Mouse (Mus musculus): ENCODE measurements around the gene Ptprc. TPM values are rescaled to one million over a fixed set of nuclear protein-coding genes. Genes with fewer than 3 reads are reported as not detected.

The Ptprc gene
- total and polyA plus RNA-seq, 3 experiments: 4.6 to 8.9 (median 6.2) TPM

GRCm38 (mm10) chr1:138153126-138153525 lies 22.4 kb downstream of the Ptprc start:
- DNase-seq: no peak

- no peak for DNase-seq
These were observed 26.7 kb downstream of the Ptprc start for GRCm38 (mm10) chr1:138148844-138149243.

- DNase-seq: no peak
These were observed 29.9 kb downstream of the Ptprc start for GRCm38 (mm10) chr1:138145571-138145970.

GRCm38 (mm10) chr1:138145148-138145547 lies 30.4 kb downstream of the Ptprc start:
- no peak for DNase-seq

GRCm38 (mm10) chr1:138144365-138144764 lies 31.1 kb downstream of the Ptprc start:
- no peak for DNase-seq

GRCm38 (mm10) chr1:138140769-138141168 lies 34.7 kb downstream of the Ptprc start:
- no peak for DNase-seq

- no peak for DNase-seq
These were observed 37.8 kb downstream of the Ptprc start for GRCm38 (mm10) chr1:138137696-138138095.

GRCm38 (mm10) chr1:138137024-138137577 lies 38.4 kb downstream of the Ptprc start:
- no peak for DNase-seq

GRCm38 (mm10) chr1:138136373-138136779 lies 39.1 kb downstream of the Ptprc start:
- DNase-seq: peak; percentile 43

GRCm38 (mm10) chr1:138135637-138136372 lies 39.7 kb downstream of the Ptprc start:
- no peak for DNase-seq

- no peak for DNase-seq
These were observed 40.4 kb downstream of the Ptprc start for GRCm38 (mm10) chr1:138135117-138135516.

- no peak for DNase-seq
These were observed 41.2 kb downstream of the Ptprc start for GRCm38 (mm10) chr1:138134324-138134723.

- DNase-seq: no peak
These were observed 43.8 kb downstream of the Ptprc start for GRCm38 (mm10) chr1:138131739-138132138.

- no peak for DNase-seq
These were observed 45.4 kb downstream of the Ptprc start for GRCm38 (mm10) chr1:138130145-138130544.

GRCm38 (mm10) chr1:138126843-138127242 lies 48.7 kb downstream of the Ptprc start:
- no peak for DNase-seq

- DNase-seq: no peak
These were observed 50.2 kb downstream of the Ptprc start for GRCm38 (mm10) chr1:138125281-138125680.

- no peak for DNase-seq
These were observed 51.6 kb downstream of the Ptprc start for GRCm38 (mm10) chr1:138123866-138124265.

- DNase-seq: no peak
These were observed 55.6 kb downstream of the Ptprc start for GRCm38 (mm10) chr1:138119895-138120294.

GRCm38 (mm10) chr1:138093219-138093618 lies 82.3 kb downstream of the Ptprc start:
- no peak for DNase-seq

- DNase-seq: peak; percentile 3
These were observed 89.7 kb downstream of the Ptprc start for GRCm38 (mm10) chr1:138085810-138086209.

GRCm38 (mm10) chr1:138083707-138084106 lies 91.8 kb downstream of the Ptprc start:
- DNase-seq: no peak

- no peak for DNase-seq
These were observed 95.2 kb downstream of the Ptprc start for GRCm38 (mm10) chr1:138080308-138080707.

GRCm38 (mm10) chr1:138044196-138044945 lies 131.1 kb downstream of the Ptprc start:
- peak; percentile 72 for DNase-seq
